Mouse (Mus musculus): ENCODE measurements at regions not wholly inside any gene's neighbourhood (a gene's known extent, or its start where the extent isn't known, plus 50 kb on each side); places are given as distances from the start of the nearest gene placed in this dataset.

- TF ChIP-seq POLR2A (IDR thresholded peaks at IDR 0.05; ENCODE audit: extremely low read depth, insufficient read depth, low read length) (no peak), CTCF (IDR thresholded peaks at IDR 0.05; ENCODE audit: low read depth, low read length) (no peak)
- Histone ChIP-seq H3K27ac (replicated peaks; ENCODE audit: insufficient read depth, low read depth, low read length) (no peak overlapping the region), H3K4me1 (ENCODE audit: control insufficient read depth, insufficient read depth, low read length) (no peaks in the 10 kb centered on the region), H3K36me3 (ENCODE audit: control insufficient read depth, insufficient read depth, low read length) (no peaks in the 10 kb centered on the region), H3K4me3 (ENCODE audit: insufficient read depth, low read depth, low read length) (no peak overlapping the region), H3K9ac (ENCODE audit: low read depth, low read length) (no peak overlapping the region), H3K27me3 (ENCODE audit: control insufficient read depth, insufficient read depth, low read length) (no peaks in the 10 kb centered on the region), H3K79me2 (ENCODE audit: control insufficient read depth, insufficient read depth, low read length) (no peaks in the 10 kb centered on the region)
- 64% methylated on average over 4 of the region's 4 CpGs for WGBS
- no peak for DNase-seq (ENCODE audit: extremely low read depth, low read depth, low spot score)
Measured at GRCm38 (mm10) chr5:85779205-85779604, 286.2 kb downstream of the Cenpc1 start.

GRCm38 (mm10) chr5:85772660-85773059, 292.7 kb downstream of the Cenpc1 start:
- Histone ChIP-seq H3K27ac (replicated peaks; ENCODE audit: insufficient read depth, low read depth, low read length) (no peak overlapping the region), H3K4me1 (ENCODE audit: control insufficient read depth, insufficient read depth, low read length) (no peaks in the 10 kb centered on the region), H3K4me3 (ENCODE audit: insufficient read depth, low read depth, low read length) (no peak overlapping the region), H3K36me3 (ENCODE audit: control insufficient read depth, insufficient read depth, low read length) (no peaks in the 10 kb centered on the region), H3K27me3 (ENCODE audit: control insufficient read depth, insufficient read depth, low read length) (no peaks in the 10 kb centered on the region), H3K79me2 (ENCODE audit: control insufficient read depth, insufficient read depth, low read length) (no peaks in the 10 kb centered on the region), H3K9ac (ENCODE audit: low read depth, low read length) (no peak overlapping the region)
- no peak for DNase-seq (ENCODE audit: extremely low read depth, low read depth, low spot score)
- no peak for TF ChIP-seq CTCF (IDR thresholded peaks at IDR 0.05; ENCODE audit: low read depth, low read length)
- no peak for TF ChIP-seq POLR2A (IDR thresholded peaks at IDR 0.05; ENCODE audit: extremely low read depth, insufficient read depth, low read length)
- 82% methylated on average over 4 of the region's 4 CpGs for WGBS

- Histone ChIP-seq H3K27ac (replicated peaks; ENCODE audit: insufficient read depth, low read depth, low read length) (no peak overlapping the region), H3K79me2 (ENCODE audit: control insufficient read depth, insufficient read depth, low read length) (no peaks in the 10 kb centered on the region), H3K9ac (ENCODE audit: low read depth, low read length) (no peak overlapping the region), H3K36me3 (ENCODE audit: control insufficient read depth, insufficient read depth, low read length) (no peaks in the 10 kb centered on the region), H3K4me3 (ENCODE audit: insufficient read depth, low read depth, low read length) (no peak overlapping the region), H3K4me1 (ENCODE audit: control insufficient read depth, insufficient read depth, low read length) (no peaks in the 10 kb centered on the region), H3K27me3 (ENCODE audit: control insufficient read depth, insufficient read depth, low read length) (no peaks in the 10 kb centered on the region)
- WGBS, result 79% methylated on average over 4 of the region's 4 CpGs
- no peak for DNase-seq (ENCODE audit: extremely low read depth, low read depth, low spot score)
- TF ChIP-seq POLR2A (IDR thresholded peaks at IDR 0.05; ENCODE audit: extremely low read depth, insufficient read depth, low read length) (no peak), CTCF (IDR thresholded peaks at IDR 0.05; ENCODE audit: low read depth, low read length) (no peak)
Measured at GRCm38 (mm10) chr5:85772086-85772485, 293.3 kb downstream of the Cenpc1 start.

DNA sequence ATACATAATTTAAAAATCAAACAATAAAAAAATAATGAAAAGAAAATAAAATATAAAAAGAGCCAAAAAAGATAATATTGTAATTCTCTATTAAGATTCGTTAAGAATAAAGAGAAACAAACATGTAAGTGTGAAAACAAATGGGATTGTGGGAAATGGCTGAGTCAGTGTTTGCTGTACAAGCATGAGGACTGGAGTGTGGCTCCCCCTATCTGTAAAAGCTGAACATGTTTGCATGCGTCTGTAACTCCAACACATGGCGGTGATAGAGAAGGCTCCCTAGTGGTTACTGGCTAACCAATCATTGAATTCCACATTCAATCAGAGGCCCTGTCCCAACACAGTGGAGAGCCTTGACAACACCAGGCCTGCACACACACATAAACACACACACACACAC, 298.2 kb downstream of the Cenpc1 start:
- Histone ChIP-seq H3K4me3 (ENCODE audit: insufficient read depth, low read depth, low read length) (no peak overlapping the region), H3K27me3 (ENCODE audit: control insufficient read depth, insufficient read depth, low read length) (no peaks in the 10 kb centered on the region), H3K4me1 (ENCODE audit: control insufficient read depth, insufficient read depth, low read length) (no peaks in the 10 kb centered on the region), H3K9ac (ENCODE audit: low read depth, low read length) (no peak overlapping the region), H3K36me3 (ENCODE audit: control insufficient read depth, insufficient read depth, low read length) (no peaks in the 10 kb centered on the region), H3K27ac (replicated peaks; ENCODE audit: insufficient read depth, low read depth, low read length) (no peak overlapping the region), H3K79me2 (ENCODE audit: control insufficient read depth, insufficient read depth, low read length) (no peaks in the 10 kb centered on the region)
- whole genome bisulfite sequencing, result 74% methylated on average over 3 of the region's 3 CpGs
- no peak for DNase-seq (ENCODE audit: extremely low read depth, low read depth, low spot score)
- no peak for TF ChIP-seq POLR2A (IDR thresholded peaks at IDR 0.05; ENCODE audit: extremely low read depth, insufficient read depth, low read length)
- no peak for TF ChIP-seq CTCF (IDR thresholded peaks at IDR 0.05; ENCODE audit: low read depth, low read length)

DNA sequence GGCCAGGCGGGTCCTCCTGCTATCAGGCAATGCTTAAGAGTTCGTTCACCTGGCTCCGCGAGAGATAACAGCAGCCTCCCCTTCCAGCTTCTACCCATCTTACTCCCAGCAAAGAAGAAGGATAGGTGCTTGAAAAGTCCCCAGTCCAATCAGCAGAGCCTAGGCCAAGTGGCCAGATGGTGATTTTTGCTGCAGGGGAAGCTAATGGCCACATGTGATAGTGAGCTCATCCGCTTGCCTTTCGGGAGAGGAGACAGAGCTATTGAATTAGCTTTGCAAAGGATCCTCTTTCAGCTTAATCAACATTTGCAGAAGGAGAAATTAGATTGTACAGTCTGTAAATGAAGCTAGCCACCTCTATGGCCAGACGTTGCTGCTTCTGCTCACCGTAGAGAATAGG, 308.7 kb downstream of the Cenpc1 start:
- H3K4me3 ChIP-seq (ENCODE audit: insufficient read depth, low read depth, low read length), result no peak overlapping the region
- H3K9ac ChIP-seq (ENCODE audit: low read depth, low read length), result no peak overlapping the region
- no peaks in the 10 kb centered on the region for H3K27me3 ChIP-seq (ENCODE audit: control insufficient read depth, insufficient read depth, low read length)
- no peak overlapping the region for H3K27ac ChIP-seq (replicated peaks; ENCODE audit: insufficient read depth, low read depth, low read length)
- no peaks in the 10 kb centered on the region for H3K36me3 ChIP-seq (ENCODE audit: control insufficient read depth, insufficient read depth, low read length)
- H3K79me2 ChIP-seq (ENCODE audit: control insufficient read depth, insufficient read depth, low read length), result no peaks in the 10 kb centered on the region
- no peak for DNase-seq (ENCODE audit: extremely low read depth, low read depth, low spot score)
- H3K4me1 ChIP-seq (ENCODE audit: control insufficient read depth, insufficient read depth, low read length), result no peaks in the 10 kb centered on the region
- TF ChIP-seq POLR2A (IDR thresholded peaks at IDR 0.05; ENCODE audit: extremely low read depth, insufficient read depth, low read length) (no peak), CTCF (IDR thresholded peaks at IDR 0.05; ENCODE audit: low read depth, low read length) (no peak)
- WGBS, result 85% methylated on average over 8 of the region's 8 CpGs

- no peak for DNase-seq (ENCODE audit: extremely low read depth, low read depth, low spot score)
- no peaks in the 10 kb centered on the region for H3K27me3 ChIP-seq (ENCODE audit: control insufficient read depth, insufficient read depth, low read length)
- no peaks in the 10 kb centered on the region for H3K36me3 ChIP-seq (ENCODE audit: control insufficient read depth, insufficient read depth, low read length)
- no peaks in the 10 kb centered on the region for H3K79me2 ChIP-seq (ENCODE audit: control insufficient read depth, insufficient read depth, low read length)
- no peaks in the 10 kb centered on the region for H3K4me1 ChIP-seq (ENCODE audit: control insufficient read depth, insufficient read depth, low read length)
- H3K4me3 ChIP-seq (ENCODE audit: insufficient read depth, low read depth, low read length), result no peak overlapping the region
- WGBS, result 89% methylated on average over 12 of the region's 12 CpGs
- no peak overlapping the region for H3K9ac ChIP-seq (ENCODE audit: low read depth, low read length)
- H3K27ac ChIP-seq (replicated peaks; ENCODE audit: insufficient read depth, low read depth, low read length), result no peak overlapping the region
- TF ChIP-seq CTCF (IDR thresholded peaks at IDR 0.05; ENCODE audit: low read depth, low read length) (no peak), POLR2A (IDR thresholded peaks at IDR 0.05; ENCODE audit: extremely low read depth, insufficient read depth, low read length) (no peak)
Measured at GRCm38 (mm10) chr5:85754227-85754626, 311.2 kb downstream of the Cenpc1 start.

All from liver, adult 2 months (tissue).